Mouse (Mus musculus): ENCODE measurements around the gene Skp1a. TPM values are rescaled to one million over a fixed set of nuclear protein-coding genes. Genes with fewer than 3 reads are reported as not detected.
"Not testable (repeated sequence)": the region's sequence is repeated elsewhere in the genome, so short reads cannot be mapped to it uniquely, and the experiment has no call there.

Gene Skp1a
- total RNA-seq (2021) = 100 to 1,000 TPM; 461 to 470 TPM
- long read RNA-seq, transcript Skp1a-201 (6 exons, 1,440 nt) = major isoform, 167 of 178 reads
- long read RNA-seq, partial matches to known transcripts = 5 of 178 reads
- long read RNA-seq, other reads (novel, unspliced or antisense) = 6 of 178 reads

- DNase-seq (ENCODE audit: low spot score in 2 of 2) = peak; percentile 84 to 95
Measured at GRCm38 (mm10) chr11:52231606-52232541, at the start of gene Skp1a. Gene Skp1a, plus strand, starts transcription at chr11:52231995.

- not testable (repeated sequence) for DNase-seq (ENCODE audit: low spot score in 2 of 2)
Measured at GRCm38 (mm10) chr11:52196496-52197023, 35.2 kb upstream of the Skp1a start.

- DNase-seq (ENCODE audit: low spot score in 2 of 2) = no peak
Measured at GRCm38 (mm10) chr11:52213887-52214286, 17.9 kb upstream of the Skp1a start, which contains the start of gene Olfr1371. Gene Olfr1371, minus strand, starts transcription at chr11:52213987.

- peak; percentile 30 to 83 for DNase-seq (ENCODE audit: low spot score in 2 of 2)
Measured at GRCm38 (mm10) chr11:52220282-52220681, 11.5 kb upstream of the Skp1a start.

- not testable (repeated sequence) for DNase-seq (ENCODE audit: low spot score in 2 of 2)
Measured at GRCm38 (mm10) chr11:52221921-52222320, 9.9 kb upstream of the Skp1a start.

GRCm38 (mm10) chr11:52222891-52223290 is 8.9 kb upstream of the Skp1a start:
- DNase-seq (ENCODE audit: low spot score in 2 of 2) = no peak

GRCm38 (mm10) chr11:52223968-52224682 is 7.7 kb upstream of the Skp1a start:
- no peak for DNase-seq (ENCODE audit: low spot score in 2 of 2)

GRCm38 (mm10) chr11:52225986-52226599 is 5.7 kb upstream of the Skp1a start:
- DNase-seq (ENCODE audit: low spot score in 2 of 2) = no peak

- DNase-seq (ENCODE audit: low spot score in 2 of 2) = no peak
Measured at GRCm38 (mm10) chr11:52227053-52227452, 4.7 kb upstream of the Skp1a start.

- no peak for DNase-seq (ENCODE audit: low spot score in 2 of 2)
Measured at GRCm38 (mm10) chr11:52227466-52228226, 4.1 kb upstream of the Skp1a start.

- no peak for DNase-seq (ENCODE audit: low spot score in 2 of 2)
Measured at GRCm38 (mm10) chr11:52228722-52229448, 2.9 kb upstream of the Skp1a start.

GRCm38 (mm10) chr11:52230694-52231093 is 1.1 kb upstream of the Skp1a start:
- no peak for DNase-seq (ENCODE audit: low spot score in 2 of 2)

GRCm38 (mm10) chr11:52233043-52233653 is 1.4 kb downstream of the Skp1a start:
- DNase-seq (ENCODE audit: low spot score in 2 of 2) = no peak

GRCm38 (mm10) chr11:52233906-52234305 is 2.1 kb downstream of the Skp1a start:
- DNase-seq (ENCODE audit: low spot score in 2 of 2) = no peak

GRCm38 (mm10) chr11:52234509-52234908 is 2.7 kb downstream of the Skp1a start:
- no peak for DNase-seq (ENCODE audit: low spot score in 2 of 2)

GRCm38 (mm10) chr11:52240898-52241542 is 9.2 kb downstream of the Skp1a start:
- no peak for DNase-seq (ENCODE audit: low spot score in 2 of 2)

- no peak for DNase-seq (ENCODE audit: low spot score in 2 of 2)
Measured at GRCm38 (mm10) chr11:52249452-52249851, 17.7 kb downstream of the Skp1a start.

GRCm38 (mm10) chr11:52251770-52252169 is 20.0 kb downstream of the Skp1a start:
- no peak for DNase-seq (ENCODE audit: low spot score in 2 of 2)

- DNase-seq (ENCODE audit: low spot score in 2 of 2) = no peak
Measured at GRCm38 (mm10) chr11:52252692-52253091, 20.9 kb downstream of the Skp1a start.

Data from layer of hippocampus, adult 18-20 months (tissue).